Mouse (Mus musculus) limb, embryonic 14.5 days (tissue): ENCODE results near the gene Slx1b. TPM values are rescaled to one million over a fixed set of nuclear protein-coding genes. Genes with fewer than 3 reads are reported as not detected.

ENCODE experiments used
- ATAC-seq: fragments of 200-750 bp; cut with Nextera tagmentation; 2 replicates; pipeline ENCODE4 v1.8.0; 2017; ENCODE audit warnings: low read depth, moderate number of reproducible peaks, moderate TSS enrichment; ENCODE audit not compliant: low FRiP score
- DNase-seq: peaks from one replicate; pipeline ENCODE4 v3.0.0-alpha.2; 2015; ENCODE audit warnings: low spot score
- H3K27ac ChIP-seq: fragments of 300-500 bp; sonication (generic); replicated peaks from 2 replicates; pipeline ENCODE4 v1.5.1; 2014; ENCODE audit warnings: low read depth, mild to moderate bottlenecking, low read length, moderate library complexity, mixed read lengths
- H3K27me3 ChIP-seq: fragments of 300-500 bp; sonication (generic); 2 replicates; pipeline ENCODE4 v1.6.1; 2014; ENCODE audit warnings: low read length, mixed read lengths; ENCODE audit not compliant: control insufficient read depth, insufficient read depth
- H3K36me3 ChIP-seq: fragments of 300-500 bp; sonication (generic); 2 replicates; pipeline ENCODE4 v1.6.1; 2014; ENCODE audit warnings: mild to moderate bottlenecking, low read length, moderate library complexity, mixed read lengths; ENCODE audit not compliant: control insufficient read depth, insufficient read depth
- H3K4me1 ChIP-seq: fragments of 300-500 bp; sonication (generic); 2 replicates; pipeline ENCODE4 v1.6.1; 2014; ENCODE audit warnings: antibody characterized with exemption, low read length, mixed read lengths; ENCODE audit not compliant: control insufficient read depth, insufficient read depth
- H3K4me2 ChIP-seq: fragments of 300-500 bp; sonication (generic); replicated peaks from 2 replicates; pipeline ENCODE4 v1.6.1; 2014; ENCODE audit warnings: low read depth, mild to moderate bottlenecking, low read length, moderate library complexity; ENCODE audit not compliant: severe bottlenecking
- H3K4me3 ChIP-seq: fragments of 300-500 bp; sonication (generic); replicated peaks from 2 replicates; pipeline ENCODE4 v1.5.1; 2014; ENCODE audit warnings: low read length
- H3K9ac ChIP-seq: fragments of 300-500 bp; sonication (generic); 2 replicates; pipeline ENCODE4 v1.6.1; 2014; ENCODE audit warnings: mild to moderate bottlenecking, low read depth, low read length, moderate library complexity; ENCODE audit not compliant: severe bottlenecking
- H3K9me3 ChIP-seq: fragments of 300-500 bp; sonication (generic); 2 replicates; pipeline ENCODE4 v1.6.1; 2016; ENCODE audit warnings: low read length; ENCODE audit not compliant: control insufficient read depth
- POLR2A ChIP-seq: fragments of 200-500 bp; IDR thresholded peaks from 2 replicates; pipeline ENCODE4 v1.8.0; 2012; ENCODE audit warnings: inconsistent platforms, mild to moderate bottlenecking, moderate library complexity, borderline replicate concordance; ENCODE audit not compliant: insufficient read depth, insufficient read length; ENCODE audit errors: extremely low read depth
- WGBS: fragments of 180-500 bp; shearing (Covaris S2); extraction: QIAGEN DNeasy Blood & Tissue Kit; methylation state at CpG from one replicate; pipeline ENCODE4 v1.1.7; 2014; 5-methylcytosine and 5-hydroxymethylcytosine counted together
- polyA plus RNA-seq, 2 experiments: library from polyadenylated mRNA; depleted of rRNA in 1 of 2; stranded (reverse) in 1 of 2; unstranded in 1 of 2; fragments of >200 nt; fragmentation: Nextera tagmentation in 1 of 2; extraction: Ambion mirVana in 1 of 2; gene quantifications; 2 replicates each; pipeline versions ENCODE4 v1.2.1 to v1.2.3; 2012 to 2014

Gene Slx1b
- polyA plus RNA-seq, 2 experiments = 8.6 to 33.2 TPM

DNA sequence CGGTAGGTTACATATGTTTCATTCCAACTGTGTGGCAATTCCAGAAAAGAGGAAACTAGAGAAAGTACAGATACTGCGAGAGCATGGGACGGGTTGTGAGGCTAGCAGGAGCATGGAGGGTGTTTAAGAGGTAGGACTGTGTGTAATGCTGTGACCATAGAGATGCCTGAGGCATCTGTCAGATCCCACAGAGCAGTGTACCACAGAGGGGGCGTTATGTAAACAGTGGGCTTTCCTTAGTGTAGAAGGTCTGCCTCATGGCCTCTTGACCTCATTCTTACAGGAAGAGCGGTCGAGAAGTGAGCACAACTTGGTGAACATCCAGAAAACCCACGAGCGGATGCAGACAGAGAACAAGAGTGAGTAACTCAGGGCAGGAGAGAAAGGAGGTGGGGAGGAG lies 31.9 kb downstream of the Slx1b start:
- Histone ChIP-seq H3K36me3 (peaks cover 33% of the 10 kb centered on the region), H3K4me3 (no peak overlapping the region), H3K27ac (no peak overlapping the region), H3K27me3 (no peaks in the 10 kb centered on the region), H3K4me1 (no peaks in the 10 kb centered on the region), H3K4me2 (no peak overlapping the region), H3K9ac (no peak overlapping the region), H3K9me3 (no peaks in the 10 kb centered on the region)
- ATAC-seq = no peak
- no peak for DNase-seq
- 79% methylated on average over 8 of the region's 8 CpGs for WGBS
- TF ChIP-seq POLR2A = no peak

GRCm38 (mm10) chr7:126659771-126660170 lies 35.8 kb downstream of the Slx1b start:
- Histone ChIP-seq H3K4me3 (no peak overlapping the region), H3K4me1 (no peaks in the 10 kb centered on the region), H3K9ac (no peak overlapping the region), H3K4me2 (no peak overlapping the region), H3K27me3 (no peaks in the 10 kb centered on the region), H3K9me3 (no peaks in the 10 kb centered on the region), H3K36me3 (peaks cover 22% of the 10 kb centered on the region), H3K27ac (no peak overlapping the region)
- DNase-seq (no peak), ATAC-seq (no peak)
- TF ChIP-seq POLR2A = no peak
- 71% methylated on average over 3 of the region's 3 CpGs for WGBS

- no peak overlapping the region for H3K4me3 ChIP-seq
- WGBS = 82% methylated on average over 1 of the region's 1 CpGs
- H3K27ac ChIP-seq = no peak overlapping the region
- no peak overlapping the region for H3K9ac ChIP-seq
- H3K9me3 ChIP-seq = no peaks in the 10 kb centered on the region
- no peak for TF ChIP-seq POLR2A
- peaks cover 9% of the 10 kb centered on the region; the same call in 1 of the 2 replicates for H3K36me3 ChIP-seq
- DNase-seq = no peak
- no peaks in the 10 kb centered on the region for H3K4me1 ChIP-seq
- H3K27me3 ChIP-seq = no peaks in the 10 kb centered on the region
- H3K4me2 ChIP-seq = no peak overlapping the region
- ATAC-seq = no peak
Observed at GRCm38 (mm10) chr7:126657522-126657921, 38.1 kb downstream of the Slx1b start.

DNA sequence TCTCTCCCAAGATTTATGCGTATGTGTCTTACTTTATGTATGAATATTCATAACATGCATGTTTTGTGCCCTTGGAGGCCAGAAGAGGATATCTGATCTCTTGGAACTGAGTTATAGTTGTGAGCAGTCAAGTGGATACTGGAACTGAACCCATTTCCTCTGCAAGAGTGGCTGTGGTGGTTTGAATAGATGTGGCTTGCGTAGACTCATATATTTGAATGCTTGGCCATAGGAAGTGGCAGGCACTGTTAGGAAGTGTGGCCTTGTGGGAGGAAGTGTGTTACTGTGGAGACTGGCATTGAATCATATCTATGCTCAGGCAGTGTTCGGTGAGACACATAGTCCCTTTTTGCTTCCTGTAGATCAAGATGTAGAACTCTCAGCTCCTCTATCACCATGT lies 39.9 kb downstream of the Slx1b start:
- H3K4me2 ChIP-seq = no peak overlapping the region
- no peak overlapping the region for H3K4me3 ChIP-seq
- TF ChIP-seq POLR2A = no peak
- 92% methylated on average over 3 of the region's 3 CpGs for WGBS
- no peaks in the 10 kb centered on the region for H3K36me3 ChIP-seq
- no peaks in the 10 kb centered on the region for H3K4me1 ChIP-seq
- no peaks in the 10 kb centered on the region for H3K9me3 ChIP-seq
- ATAC-seq (no peak), DNase-seq (no peak)
- H3K9ac ChIP-seq = no peak overlapping the region
- H3K27ac ChIP-seq = no peak overlapping the region
- H3K27me3 ChIP-seq = no peaks in the 10 kb centered on the region

DNA sequence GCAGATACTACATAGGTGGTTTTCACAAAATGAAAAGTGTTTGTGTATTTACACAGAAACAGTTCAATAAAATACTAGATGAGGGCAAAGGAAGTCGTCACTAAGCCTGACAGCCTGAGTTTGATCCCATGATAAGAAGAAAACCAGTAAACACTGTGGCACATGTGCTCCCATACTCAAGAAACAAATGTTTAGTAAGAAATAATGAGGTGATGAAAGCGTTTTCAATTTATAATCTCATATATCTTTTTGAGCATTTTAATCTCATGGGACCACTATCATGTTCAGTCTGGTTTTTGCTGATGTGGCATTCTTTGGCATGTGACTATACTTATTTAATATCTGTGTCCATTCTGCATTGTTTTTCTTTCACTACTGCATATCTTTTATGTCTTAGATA lies 41.6 kb downstream of the Slx1b start:
- no peaks in the 10 kb centered on the region for H3K9me3 ChIP-seq
- H3K4me2 ChIP-seq = no peak overlapping the region
- no peaks in the 10 kb centered on the region for H3K4me1 ChIP-seq
- no peak for TF ChIP-seq POLR2A
- no peak overlapping the region for H3K9ac ChIP-seq
- ATAC-seq (no peak), DNase-seq (no peak)
- no peak overlapping the region for H3K27ac ChIP-seq
- H3K36me3 ChIP-seq = no peaks in the 10 kb centered on the region
- 76% methylated on average over 2 of the region's 2 CpGs for WGBS
- no peaks in the 10 kb centered on the region for H3K27me3 ChIP-seq
- H3K4me3 ChIP-seq = no peak overlapping the region

GRCm38 (mm10) chr7:126650852-126651251 lies 44.7 kb downstream of the Slx1b start:
- ATAC-seq (no peak), DNase-seq (no peak)
- TF ChIP-seq POLR2A = no peak
- no peaks in the 10 kb centered on the region for H3K27me3 ChIP-seq
- no peak overlapping the region for H3K4me2 ChIP-seq
- 75% methylated on average over 2 of the region's 2 CpGs for WGBS
- H3K4me1 ChIP-seq = 0 out of 2 replicates have a peak, but pooled peaks cover 2% of the 10 kb centered on the region
- no peaks in the 10 kb centered on the region for H3K9me3 ChIP-seq
- no peaks in the 10 kb centered on the region for H3K36me3 ChIP-seq
- no peak overlapping the region for H3K27ac ChIP-seq
- no peak overlapping the region for H3K4me3 ChIP-seq
- no peak overlapping the region for H3K9ac ChIP-seq
